Mouse (Mus musculus) ES-Bruce4 (cell line): ENCODE measurements around the gene Glrp1. TPM values are rescaled to one million over a fixed set of nuclear protein-coding genes. Genes with fewer than 3 reads are reported as not detected.

Experiments
- H3K27ac ChIP-seq: 2 replicates; pipeline ENCODE4 v1.5.1; 2012; ENCODE audit warnings: low read length, inconsistent platforms; ENCODE audit not compliant: insufficient read depth
- H3K27me3 ChIP-seq: 2 replicates; pipeline ENCODE4 v1.6.1; 2012; ENCODE audit warnings: mild to moderate bottlenecking, low read length, inconsistent platforms; ENCODE audit not compliant: control insufficient read depth, poor library complexity, insufficient read depth, severe bottlenecking
- H3K36me3 ChIP-seq: 2 replicates; pipeline ENCODE4 v1.6.1; 2012; ENCODE audit warnings: inconsistent platforms, mild to moderate bottlenecking, low read length, moderate library complexity; ENCODE audit not compliant: control insufficient read depth, poor library complexity, insufficient read depth, severe bottlenecking
- H3K4me1 ChIP-seq: one replicate; pipeline ENCODE4 v1.8.1; 2011; ENCODE audit warnings: low read length; ENCODE audit not compliant: control insufficient read depth, insufficient read depth
- H3K4me3 ChIP-seq: 2 replicates; pipeline ENCODE4 v1.5.1; 2011; ENCODE audit warnings: low read depth, mild to moderate bottlenecking, low read length
- H3K9ac ChIP-seq: 2 replicates; pipeline ENCODE4 v1.6.1; 2012; ENCODE audit warnings: low read depth, mild to moderate bottlenecking, inconsistent platforms; ENCODE audit not compliant: poor library complexity, severe bottlenecking
- H3K9me3 ChIP-seq: replicated peaks from 2 replicates; pipeline ENCODE4 v1.6.1; 2012; ENCODE audit warnings: mild to moderate bottlenecking, low read length, inconsistent platforms; ENCODE audit not compliant: control insufficient read depth, poor library complexity, insufficient read depth, severe bottlenecking
- CTCF ChIP-seq: IDR thresholded peaks from one replicate; pipeline ENCODE4 v1.8.1; 2011; ENCODE audit warnings: low read depth, low read length
- EP300 ChIP-seq: IDR thresholded peaks from 2 replicates; pipeline ENCODE4 v1.6.1; 2011; ENCODE audit warnings: low read depth, low read length; ENCODE audit not compliant: insufficient read depth
- POLR2A ChIP-seq: IDR thresholded peaks from one replicate; pipeline ENCODE4 v1.8.1; 2011; ENCODE audit warnings: low read length; ENCODE audit not compliant: insufficient read depth
- polyA plus RNA-seq: library from polyadenylated mRNA; stranded (reverse); fragments of >200 nt; gene quantifications from 2 replicates; pipeline ENCODE4 v1.2.4, GENCODE M21; 2011; ENCODE audit warnings: low read depth; ENCODE audit not compliant: missing spikeins, insufficient read depth, insufficient read length

The Glrp1 gene
- polyA plus RNA-seq, 1 experiment, result not detected

GRCm38 (mm10) chr1:88492415-88492814 lies 17.5 kb downstream of the Glrp1 start:
- TF ChIP-seq POLR2A, result no peak
- TF ChIP-seq CTCF, result no peak
- no peak for TF ChIP-seq EP300
- Histone ChIP-seq H3K9ac (no peak overlapping the region), H3K27ac (no peak overlapping the region), H3K9me3 (no peaks in the 10 kb centered on the region), H3K27me3 (no peaks in the 10 kb centered on the region), H3K4me3 (no peak overlapping the region), H3K4me1 (no peaks in the 10 kb centered on the region), H3K36me3 (no peaks in the 10 kb centered on the region)

GRCm38 (mm10) chr1:88491617-88492378 lies 18.1 kb downstream of the Glrp1 start:
- Histone ChIP-seq H3K36me3 (no peaks in the 10 kb centered on the region), H3K4me1 (no peaks in the 10 kb centered on the region), H3K9ac (no peak overlapping the region), H3K27me3 (no peaks in the 10 kb centered on the region), H3K27ac (no peak overlapping the region), H3K9me3 (no peaks in the 10 kb centered on the region), H3K4me3 (no peak overlapping the region)
- no peak for TF ChIP-seq CTCF
- no peak for TF ChIP-seq POLR2A
- TF ChIP-seq EP300, result no peak

- H3K4me1 ChIP-seq, result no peaks in the 10 kb centered on the region
- H3K9ac ChIP-seq, result no peak overlapping the region
- peak overlapping the region; percentile 23; the same call in 1 of the 2 replicates for H3K4me3 ChIP-seq
- TF ChIP-seq EP300, result no peak
- TF ChIP-seq POLR2A, result peak; percentile 50
- no peak overlapping the region for H3K27ac ChIP-seq
- H3K9me3 ChIP-seq, result no peaks in the 10 kb centered on the region; the same call in 1 of the 2 replicates
- H3K36me3 ChIP-seq, result no peaks in the 10 kb centered on the region
- H3K27me3 ChIP-seq, result no peaks in the 10 kb centered on the region
These were observed 19.7 kb downstream of the Glrp1 start for GRCm38 (mm10) chr1:88490164-88490563.

- Histone ChIP-seq H3K9me3 (no peaks in the 10 kb centered on the region; the same call in 1 of the 2 replicates), H3K36me3 (no peaks in the 10 kb centered on the region), H3K27ac (no peak overlapping the region), H3K27me3 (no peaks in the 10 kb centered on the region), H3K4me1 (no peaks in the 10 kb centered on the region), H3K9ac (no peak overlapping the region), H3K4me3 (no peak overlapping the region)
- no peak for TF ChIP-seq POLR2A
- no peak for TF ChIP-seq CTCF
These were observed 20.9 kb downstream of the Glrp1 start for GRCm38 (mm10) chr1:88488957-88489356.

GRCm38 (mm10) chr1:88486336-88486735 lies 23.5 kb downstream of the Glrp1 start:
- TF ChIP-seq EP300 (no peak), POLR2A (no peak), CTCF (no peak)
- H3K9ac ChIP-seq, result no peak overlapping the region
- H3K36me3 ChIP-seq, result no peaks in the 10 kb centered on the region
- no peaks in the 10 kb centered on the region; the same call in 1 of the 2 replicates for H3K9me3 ChIP-seq
- no peak overlapping the region for H3K4me3 ChIP-seq
- H3K27me3 ChIP-seq, result no peaks in the 10 kb centered on the region
- H3K27ac ChIP-seq, result no peak overlapping the region
- peaks cover 1% of the 10 kb centered on the region for H3K4me1 ChIP-seq

GRCm38 (mm10) chr1:88484059-88484458 lies 25.8 kb downstream of the Glrp1 start:
- Histone ChIP-seq H3K36me3 (no peaks in the 10 kb centered on the region), H3K4me1 (peaks cover 2% of the 10 kb centered on the region), H3K4me3 (no peak overlapping the region), H3K9me3 (no peaks in the 10 kb centered on the region; the same call in 1 of the 2 replicates), H3K27me3 (no peaks in the 10 kb centered on the region), H3K27ac (no peak overlapping the region), H3K9ac (no peak overlapping the region)
- TF ChIP-seq EP300 (no peak), POLR2A (no peak), CTCF (no peak)
